Mouse (Mus musculus) MEL (cell line): ENCODE measurements around the gene Elovl7. TPM values are rescaled to one million over a fixed set of nuclear protein-coding genes. Genes with fewer than 3 reads are reported as not detected.

Source experiments
- DNase-seq: peaks from one replicate; pipeline ENCODE4 v3.0.0; 2011; ENCODE audit warnings: low read depth, low spot score
- H3K27ac ChIP-seq: 2 replicates; pipeline ENCODE4 v1.5.1; 2012; ENCODE audit warnings: low read depth, mild to moderate bottlenecking, control low read depth, low read length, moderate library complexity; ENCODE audit not compliant: control insufficient read depth
- H3K27me3 ChIP-seq, 2 experiments: fragments of 150-350 bp in 1 of 2; sonication (generic) in 1 of 2; 2 replicates each; pipeline ENCODE4 v1.6.1; 2012; ENCODE audit warnings: low read length in 2 of 2, mild to moderate bottlenecking in 2 of 2, improper control_type of control experiment in 1 of 2, moderate library complexity in 1 of 2; ENCODE audit not compliant: insufficient read depth in 2 of 2, control insufficient read depth in 1 of 2
- H3K36me3 ChIP-seq, 2 experiments: 2 replicates each; pipeline ENCODE4 v1.6.1; 2012 to 2014; ENCODE audit warnings: low read length in 2 of 2, improper control_type of control experiment in 1 of 2, inconsistent platforms in 1 of 2, mild to moderate bottlenecking in 1 of 2; ENCODE audit not compliant: insufficient read depth in 2 of 2, control insufficient read depth in 1 of 2
- H3K4me1 ChIP-seq, 2 experiments: fragments of 150-350 bp in 1 of 2; sonication (generic) in 1 of 2; 2 replicates each; pipeline ENCODE4 v1.6.1; 2012; ENCODE audit warnings: low read length in 2 of 2, improper control_type of control experiment in 1 of 2, mild to moderate bottlenecking in 1 of 2; ENCODE audit not compliant: insufficient read depth in 2 of 2, control insufficient read depth in 1 of 2
- H3K4me3 ChIP-seq, 2 experiments: fragments of 150-350 bp in 1 of 2; sonication (generic) in 1 of 2; 2 replicates each; pipeline ENCODE4 v1.5.1; 2012; ENCODE audit warnings: low read depth in 2 of 2, low read length in 2 of 2, mild to moderate bottlenecking in 2 of 2, moderate library complexity in 2 of 2, control low read depth in 1 of 2, improper control_type of control experiment in 1 of 2; ENCODE audit not compliant: control insufficient read depth in 1 of 2, insufficient read depth in 1 of 2
- H3K79me2 ChIP-seq: 2 replicates; pipeline ENCODE4 v1.6.1; 2012; ENCODE audit warnings: mild to moderate bottlenecking, low read length, moderate library complexity; ENCODE audit not compliant: control insufficient read depth, poor library complexity, insufficient read depth
- H3K9ac ChIP-seq: 2 replicates; pipeline ENCODE4 v1.6.1; 2012; ENCODE audit warnings: low read depth, mild to moderate bottlenecking, control low read depth, low read length, moderate library complexity; ENCODE audit not compliant: control insufficient read depth, poor library complexity, severe bottlenecking
- H3K9me3 ChIP-seq: fragments of 150-350 bp; sonication (generic); replicated peaks from 2 replicates; pipeline ENCODE4 v1.6.1; 2012; ENCODE audit warnings: mild to moderate bottlenecking, low read length, improper control_type of control experiment, moderate library complexity; ENCODE audit not compliant: insufficient read depth
- BHLHE40 ChIP-seq: IDR thresholded peaks from 2 replicates; pipeline ENCODE4 v1.6.1; 2012; ENCODE audit warnings: low read depth, mild to moderate bottlenecking, inconsistent platforms, low read length, improper control_type of control experiment, borderline replicate concordance
- CHD1 ChIP-seq: IDR thresholded peaks from 2 replicates; pipeline ENCODE4 v1.6.1; 2012; ENCODE audit warnings: low read depth, mild to moderate bottlenecking, inconsistent platforms, low read length, improper control_type of control experiment
- E2F4 ChIP-seq: IDR thresholded peaks from 2 replicates; pipeline ENCODE4 v1.6.1; 2011; ENCODE audit warnings: low read depth, low read length, improper control_type of control experiment, borderline replicate concordance
- ELF1 ChIP-seq: IDR thresholded peaks from 2 replicates; pipeline ENCODE4 v1.6.1; 2014; ENCODE audit warnings: low read depth, mild to moderate bottlenecking, inconsistent platforms, low read length, improper control_type of control experiment, moderate library complexity
- EP300 ChIP-seq, 2 experiments: IDR thresholded peaks; 2 replicates each; pipeline ENCODE4 v1.6.1; 2011; ENCODE audit warnings: improper control_type of control experiment in 2 of 2, low read length in 2 of 2, low read depth in 1 of 2, mild to moderate bottlenecking in 1 of 2
- KAT2A ChIP-seq: conservative IDR thresholded peaks from 2 replicates; pipeline ENCODE4 v1.6.1; 2012; ENCODE audit warnings: low read depth, low read length, improper control_type of control experiment, inconsistent platforms
- MAFK ChIP-seq: IDR thresholded peaks from 2 replicates; pipeline ENCODE4 v1.6.1; 2011; ENCODE audit warnings: low read depth, mild to moderate bottlenecking, low read length, improper control_type of control experiment, borderline replicate concordance
- MAX ChIP-seq: IDR thresholded peaks from 2 replicates; pipeline ENCODE4 v1.6.1; 2011; ENCODE audit warnings: low read length, improper control_type of control experiment
- MAZ ChIP-seq: IDR thresholded peaks from 2 replicates; pipeline ENCODE4 v1.6.1; 2012; ENCODE audit warnings: low read depth, mild to moderate bottlenecking, inconsistent platforms, low read length, improper control_type of control experiment
- MYB ChIP-seq: IDR thresholded peaks from 2 replicates; pipeline ENCODE4 v1.6.1; 2011; ENCODE audit warnings: mild to moderate bottlenecking, low read depth, low read length, improper control_type of control experiment
- MYC ChIP-seq: IDR thresholded peaks from 2 replicates; pipeline ENCODE4 v1.6.1; 2011; ENCODE audit warnings: low read depth, mild to moderate bottlenecking, low read length, improper control_type of control experiment, moderate library complexity
- NELFE ChIP-seq: IDR thresholded peaks from 2 replicates; pipeline ENCODE4 v1.6.1; 2011; ENCODE audit warnings: low read depth, low read length, improper control_type of control experiment
- POLR2A ChIP-seq, 2 experiments: IDR thresholded peaks; 2 replicates each; pipeline ENCODE4 v1.6.1; 2011 to 2012; ENCODE audit warnings: low read length in 2 of 2, mild to moderate bottlenecking in 2 of 2, control low read depth in 1 of 2, improper control_type of control experiment in 1 of 2, low read depth in 1 of 2, moderate library complexity in 1 of 2; ENCODE audit not compliant: control insufficient read depth in 1 of 2, insufficient read depth in 1 of 2, poor library complexity in 1 of 2
- RCOR1 ChIP-seq: IDR thresholded peaks from 2 replicates; pipeline ENCODE4 v1.6.1; 2012; ENCODE audit warnings: low read depth, mild to moderate bottlenecking, inconsistent platforms, low read length, improper control_type of control experiment
- SMC3 ChIP-seq: IDR thresholded peaks from 2 replicates; pipeline ENCODE4 v1.6.1; 2011; ENCODE audit warnings: low read depth, low read length, improper control_type of control experiment
- TBP ChIP-seq: IDR thresholded peaks from 2 replicates; pipeline ENCODE4 v1.8.0; 2011; ENCODE audit warnings: low read depth, low read length, improper control_type of control experiment
- UBTF ChIP-seq: IDR thresholded peaks from 2 replicates; pipeline ENCODE4 v1.6.1; 2012; ENCODE audit warnings: low read depth, mild to moderate bottlenecking, inconsistent platforms, low read length, improper control_type of control experiment, moderate library complexity, borderline replicate concordance; ENCODE audit not compliant: insufficient read depth
- USF1 ChIP-seq: IDR thresholded peaks from 2 replicates; pipeline ENCODE4 v1.6.1; 2014; ENCODE audit warnings: low read depth, mild to moderate bottlenecking, inconsistent platforms, low read length, improper control_type of control experiment, moderate library complexity
- USF2 ChIP-seq, 2 experiments: IDR thresholded peaks; 2 replicates each; pipeline ENCODE4 v1.6.1; 2011 to 2012; ENCODE audit warnings: improper control_type of control experiment in 2 of 2, low read length in 2 of 2, borderline replicate concordance in 1 of 2, inconsistent platforms in 1 of 2, low read depth in 1 of 2, mild to moderate bottlenecking in 1 of 2; ENCODE audit not compliant: insufficient read depth in 1 of 2
- ZC3H11A ChIP-seq: IDR thresholded peaks from 2 replicates; pipeline ENCODE4 v1.6.1; 2012; ENCODE audit warnings: low read depth, mild to moderate bottlenecking, inconsistent platforms, low read length, improper control_type of control experiment
- ZMIZ1 ChIP-seq: IDR thresholded peaks from 2 replicates; pipeline ENCODE4 v1.6.1; 2012; ENCODE audit warnings: low read depth, mild to moderate bottlenecking, inconsistent platforms, low read length, improper control_type of control experiment, moderate library complexity
- ZNF384 ChIP-seq: IDR thresholded peaks from 2 replicates; pipeline ENCODE4 v1.6.1; 2012; ENCODE audit warnings: low read depth, mild to moderate bottlenecking, inconsistent platforms, low read length, improper control_type of control experiment
- polyA plus RNA-seq, 2 experiments: library from polyadenylated mRNA; stranded (reverse) in 1 of 2; unstranded in 1 of 2; fragments of >175 nt in 1 of 2; fragments of >200 nt in 1 of 2; gene quantifications; 2 replicates each; pipeline versions ENCODE4 v1.2.1 to v1.2.4; 2012; ENCODE audit warnings: low replicate concordance in 2 of 2, low read depth in 1 of 2; ENCODE audit not compliant: insufficient read length in 2 of 2, insufficient read depth in 1 of 2, missing spikeins in 1 of 2
- total RNA-seq: library from RNA; depleted of rRNA; stranded (reverse); fragments of 300-350 nt; gene quantifications from 2 replicates; pipeline ENCODE4 v1.2.3, GENCODE M21; 2012

The Elovl7 gene
- total and polyA plus RNA-seq, 3 experiments: not detected

GRCm38 (mm10) chr13:108303841-108304240, 89.6 kb downstream of the Elovl7 start:
- H3K9me3 ChIP-seq: no peaks in the 10 kb centered on the region
- TF ChIP-seq NELFE (no peak), EP300 (IDR thresholded peaks at IDR 0.05; ENCODE audit: low read depth in 1 of 2, low read length in 2 of 2) (0 out of 4 replicates have a peak, but pooled peaks of 1 of the 2 experiments have one; percentile 7), USF1 (no peak), MYC (no peak), BHLHE40 (no peak), RCOR1 (no peak)
- TF ChIP-seq, all 39 proteins: peak for 1
- peaks cover 0 to 5% of the 10 kb centered on the region in 2 experiments; a peak in 2 of 4 replicates for H3K36me3 ChIP-seq
- DNase-seq: peak; percentile 26
- H3K4me3 ChIP-seq: no peak overlapping the region
- no peaks in the 10 kb centered on the region for H3K79me2 ChIP-seq
- H3K27ac ChIP-seq: no peak overlapping the region
- H3K9ac ChIP-seq: no peak overlapping the region
- no peaks in the 10 kb centered on the region for H3K27me3 ChIP-seq
- peaks cover 0 to 15% of the 10 kb centered on the region in 2 experiments; a peak in 2 of 4 replicates for H3K4me1 ChIP-seq

- Histone ChIP-seq H3K9ac (no peak overlapping the region), H3K27ac (no peak overlapping the region), H3K9me3 (no peaks in the 10 kb centered on the region), H3K4me1 (peaks cover 0 to 15% of the 10 kb centered on the region in 2 experiments; a peak in 2 of 4 replicates), H3K79me2 (no peaks in the 10 kb centered on the region), H3K4me3 (no peak overlapping the region), H3K27me3 (no peaks in the 10 kb centered on the region), H3K36me3 (peaks cover 0 to 5% of the 10 kb centered on the region in 2 experiments; a peak in 2 of 4 replicates)
- no peak for DNase-seq
- TF ChIP-seq TBP: no peak
- no peak for TF ChIP-seq SMC3
- no peak for TF ChIP-seq ZNF384
- TF ChIP-seq BHLHE40: no peak
- TF ChIP-seq E2F4: no peak
- no peak for TF ChIP-seq USF1
- no peak for TF ChIP-seq EP300 (IDR thresholded peaks at IDR 0.05; ENCODE audit: low read depth in 1 of 2, low read length in 2 of 2)
These were observed 90.5 kb downstream of the Elovl7 start for GRCm38 (mm10) chr13:108304680-108305079.

GRCm38 (mm10) chr13:108315702-108316486, 101.7 kb downstream of the Elovl7 start, which contains the start of gene Depdc1b:
Depdc1b (plus strand) TSS chr13:108316332.
- Histone ChIP-seq H3K4me3 (peak within 1 kb of the TSS; percentile 84 to 90), H3K4me1 (peaks cover 7 to 24% of the 10 kb centered on the region in 2 experiments), H3K36me3 (peaks cover 0 to 16% of the 10 kb centered on the region in 2 experiments; a peak in 2 of 4 replicates), H3K9me3 (no peaks in the 10 kb centered on the region), H3K79me2 (peaks cover 26% of the 10 kb centered on the region), H3K9ac (peak within 1 kb of the TSS; percentile 87), H3K27ac (peak within 1 kb of the TSS; percentile 97), H3K27me3 (no peaks in the 10 kb centered on the region)
- peak; percentile 97 for DNase-seq
- peak; percentile 71 to 74; a peak in 2 of 4 replicates for TF ChIP-seq POLR2A (IDR thresholded peaks at IDR 0.05; ENCODE audit: control insufficient read depth in 1 of 2, insufficient read depth in 1 of 2, low read depth in 1 of 2, low read length in 2 of 2, poor library complexity in 1 of 2)
- TF ChIP-seq UBTF: no peak
- no peak for TF ChIP-seq SMC3
- TF ChIP-seq CHD1: no peak
- peak; percentile 99 for TF ChIP-seq RCOR1
- peak; percentile 82 for TF ChIP-seq NELFE
- TF ChIP-seq MYB: no peak; the same call in 1 of the 2 replicates
- TF ChIP-seq MAZ: 0 out of 2 replicates have a peak, but pooled peaks have one; percentile 15
- TF ChIP-seq MAFK: peak; percentile 88
- peak; percentile 82; the same call in 1 of the 2 replicates for TF ChIP-seq MAX
- TF ChIP-seq ELF1: peak; percentile 67; the same call in 1 of the 2 replicates
- no peak for TF ChIP-seq ZC3H11A
- peak; percentile 85 for TF ChIP-seq MYC
- peak; percentile 12; the same call in 1 of the 2 replicates for TF ChIP-seq KAT2A
- 0 out of 2 replicates have a peak, but pooled peaks have one; percentile 37 for TF ChIP-seq ZMIZ1
- peak; percentile 69 to 94; a peak in 3 of 4 replicates for TF ChIP-seq USF2 (IDR thresholded peaks at IDR 0.05; ENCODE audit: borderline replicate concordance in 1 of 2, insufficient read depth in 1 of 2, low read depth in 1 of 2, low read length in 2 of 2)
